Mouse (Mus musculus): Measurements from ENCODE around the gene Abcb6.

Gene Abcb6

GRCm38 (mm10) chr1:75180105-75180590, at the start of gene Abcb6:
Abcb6 (minus strand) TSS chr1:75180392.
- peak in 1 of 2 experiments; percentile 63 for DNase-seq (ENCODE audit: low read depth in 1 of 2, low spot score in 2 of 2)

DNA sequence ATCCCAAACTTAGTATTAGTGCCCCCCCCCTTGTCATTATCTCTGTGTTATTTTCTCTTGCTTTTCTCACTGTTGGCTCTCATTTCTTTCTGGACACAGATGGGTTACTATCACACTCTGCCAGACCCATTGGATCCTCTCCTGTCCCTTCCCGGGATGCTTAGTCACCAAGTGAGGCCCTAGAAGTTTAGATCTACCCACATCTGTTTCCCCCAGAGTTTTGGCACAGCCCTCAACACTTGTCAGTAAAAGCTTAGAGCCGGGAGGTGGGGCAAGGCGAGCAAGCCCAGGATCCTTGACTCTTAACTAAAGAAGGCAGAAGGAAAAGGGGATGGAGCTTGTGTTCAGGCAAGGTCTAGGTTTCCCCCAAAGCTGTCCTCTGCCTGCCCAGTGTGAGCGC, 49.0 kb upstream of the Abcb6 start:
- no peak for DNase-seq (ENCODE audit: low read depth in 1 of 2, low spot score in 2 of 2)

DNA sequence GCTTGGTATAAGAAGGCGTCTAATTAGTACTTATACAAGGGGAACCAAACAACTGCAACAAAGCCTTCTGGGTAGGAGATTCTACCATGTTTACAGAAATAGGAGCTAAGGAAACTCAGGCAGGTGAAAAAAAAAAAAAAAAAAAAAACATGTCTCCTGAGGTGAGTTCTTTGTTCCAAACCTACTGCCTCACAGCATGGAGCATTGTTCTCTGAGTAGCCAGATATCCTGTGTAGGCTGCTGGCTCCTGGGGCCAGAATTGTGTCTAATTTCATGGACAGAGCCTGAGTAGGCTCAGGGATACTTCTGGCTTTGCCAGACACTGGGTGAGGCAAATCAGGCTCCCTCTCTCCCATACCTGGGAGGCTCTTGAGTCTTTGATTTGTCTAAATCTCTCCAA, 47.5 kb upstream of the Abcb6 start:
- DNase-seq (ENCODE audit: low read depth in 1 of 2, low spot score in 2 of 2) = no peak

- no peak for DNase-seq (ENCODE audit: low read depth in 1 of 2, low spot score in 2 of 2)
Measured at GRCm38 (mm10) chr1:75226138-75226537, 45.9 kb upstream of the Abcb6 start.

DNA sequence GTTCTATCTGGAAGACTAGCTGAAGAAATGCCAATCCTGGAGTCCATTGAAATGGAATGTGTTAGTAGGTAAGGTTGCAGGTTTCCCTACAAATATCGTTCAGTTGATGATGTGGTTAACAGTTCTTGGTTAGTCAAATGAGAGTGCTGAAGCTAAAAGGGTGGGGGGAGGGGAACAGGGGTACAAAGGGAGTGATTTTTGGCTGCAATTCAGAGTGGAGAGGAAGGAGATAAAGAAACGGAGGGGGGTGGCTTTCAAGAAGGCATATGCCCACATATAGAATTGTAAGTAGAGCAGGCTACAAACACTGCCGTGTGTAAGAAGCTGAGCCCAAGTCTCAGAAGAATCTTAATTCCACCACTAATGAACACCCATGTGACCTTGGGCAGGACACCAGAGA, 45.3 kb upstream of the Abcb6 start:
- DNase-seq (ENCODE audit: low read depth in 1 of 2, low spot score in 2 of 2) = no peak

DNA sequence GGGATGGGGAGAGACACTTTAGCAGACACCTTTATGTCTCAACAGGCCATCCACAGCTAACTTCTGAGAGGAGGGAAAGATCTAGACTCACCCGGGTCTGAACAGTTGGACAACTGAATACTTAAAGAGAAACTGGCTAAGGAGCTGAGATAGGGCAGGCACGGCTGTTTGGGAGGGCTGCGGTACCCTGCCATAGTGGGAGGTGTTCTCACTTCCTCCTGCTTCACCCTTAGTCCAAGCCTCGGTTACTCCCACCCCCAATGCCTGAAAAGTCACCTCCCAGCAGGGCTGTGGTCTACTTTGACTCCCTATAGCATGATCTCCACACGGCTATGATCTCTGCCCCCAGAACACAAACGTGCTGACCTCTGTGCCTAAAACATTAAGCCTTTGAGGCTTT, 43.3 kb upstream of the Abcb6 start:
- no peak for DNase-seq (ENCODE audit: low read depth in 1 of 2, low spot score in 2 of 2)

GRCm38 (mm10) chr1:75222926-75223325, 42.7 kb upstream of the Abcb6 start:
- no peak for DNase-seq (ENCODE audit: low read depth in 1 of 2, low spot score in 2 of 2)

DNA sequence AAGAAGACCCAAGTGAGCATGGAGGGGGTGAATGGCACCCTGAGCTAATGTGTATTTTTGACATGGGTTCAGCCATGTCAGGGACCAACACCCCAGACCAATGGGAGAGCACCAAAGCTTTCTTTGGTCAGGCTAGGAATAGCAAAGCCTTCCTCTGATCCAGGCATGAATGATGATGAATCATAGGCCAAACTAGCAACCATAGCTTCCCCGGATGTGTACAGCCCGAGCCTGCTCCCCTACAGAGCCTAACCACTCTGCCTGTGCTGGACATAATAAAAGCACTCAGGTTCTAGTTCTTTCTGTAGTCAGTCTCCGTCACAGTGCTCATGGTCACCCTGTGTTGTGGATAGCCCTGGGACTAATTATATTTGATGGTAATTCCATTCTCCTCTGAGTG, 41.3 kb upstream of the Abcb6 start:
- DNase-seq (ENCODE audit: low read depth in 1 of 2, low spot score in 2 of 2) = no peak

GRCm38 (mm10) chr1:75219531-75219930, 39.3 kb upstream of the Abcb6 start, which contains the start of gene Tuba4a:
Tuba4a (minus strand) TSS chr1:75219865.
- DNase-seq (ENCODE audit: low read depth in 1 of 2, low spot score in 2 of 2) = no peak

- DNase-seq (ENCODE audit: low read depth in 1 of 2, low spot score in 2 of 2) = peak; percentile 79 to 86
Measured at GRCm38 (mm10) chr1:75219078-75219477, 38.9 kb upstream of the Abcb6 start.

DNA sequence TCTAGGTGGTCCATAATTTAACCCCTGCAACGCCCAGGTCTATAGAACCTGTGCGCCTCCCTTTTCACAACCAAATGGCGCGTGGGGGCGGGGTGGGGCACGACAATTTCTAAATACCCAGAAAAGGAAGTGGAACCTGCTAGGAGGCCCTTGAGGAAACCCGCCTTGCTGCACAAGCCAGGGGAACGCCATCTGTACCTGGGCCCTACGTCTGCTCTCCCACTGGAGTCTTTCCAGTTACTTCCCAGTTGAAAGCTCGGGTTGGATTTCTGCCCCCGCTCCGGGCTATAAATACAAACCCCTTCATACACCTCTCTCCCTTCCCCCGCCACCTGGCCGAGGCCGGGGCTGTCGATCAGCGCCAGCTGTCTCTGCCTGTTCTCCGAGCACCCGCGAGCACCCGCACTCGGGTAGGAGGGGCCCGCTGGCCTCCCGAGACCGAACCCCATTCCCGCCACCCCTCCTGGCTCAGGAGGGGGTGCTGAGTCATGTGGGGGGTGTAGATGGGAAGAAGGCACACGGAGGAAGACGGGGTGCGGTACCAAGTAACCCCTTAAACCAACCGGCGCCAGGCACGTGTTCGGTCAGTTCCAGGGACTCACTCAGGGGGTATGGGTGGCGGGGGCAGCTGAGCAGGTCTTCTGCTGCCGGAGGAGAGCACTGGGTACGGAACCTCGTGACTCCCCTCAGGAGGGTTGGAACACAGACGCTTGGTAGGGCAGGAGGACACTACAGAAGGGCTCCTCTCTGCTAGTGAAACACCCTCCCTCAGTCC, 38.2 kb upstream of the Abcb6 start:
- DNase-seq (ENCODE audit: low read depth in 1 of 2, low spot score in 2 of 2) = peak in 1 of 2 experiments; percentile 37

DNA sequence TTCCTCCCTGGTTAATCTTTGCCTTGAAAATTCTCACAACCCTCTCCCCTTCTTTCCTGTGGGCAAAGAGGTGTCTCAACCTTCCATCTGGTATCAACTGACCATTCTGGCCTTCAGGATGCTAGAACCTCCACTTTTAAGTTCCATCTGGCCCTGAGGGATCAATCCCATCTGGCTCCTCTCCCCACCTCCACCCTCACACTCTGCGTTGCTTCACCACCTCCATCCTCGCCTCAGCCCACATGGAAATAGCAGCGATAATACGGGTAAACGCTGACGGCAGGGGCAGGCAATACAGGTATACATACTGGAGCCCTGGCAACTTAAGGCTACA, 37.7 kb upstream of the Abcb6 start:
- no peak for DNase-seq (ENCODE audit: low read depth in 1 of 2, low spot score in 2 of 2)

GRCm38 (mm10) chr1:75216797-75217585, 36.8 kb upstream of the Abcb6 start:
- no peak for DNase-seq (ENCODE audit: low read depth in 1 of 2, low spot score in 2 of 2)

DNA sequence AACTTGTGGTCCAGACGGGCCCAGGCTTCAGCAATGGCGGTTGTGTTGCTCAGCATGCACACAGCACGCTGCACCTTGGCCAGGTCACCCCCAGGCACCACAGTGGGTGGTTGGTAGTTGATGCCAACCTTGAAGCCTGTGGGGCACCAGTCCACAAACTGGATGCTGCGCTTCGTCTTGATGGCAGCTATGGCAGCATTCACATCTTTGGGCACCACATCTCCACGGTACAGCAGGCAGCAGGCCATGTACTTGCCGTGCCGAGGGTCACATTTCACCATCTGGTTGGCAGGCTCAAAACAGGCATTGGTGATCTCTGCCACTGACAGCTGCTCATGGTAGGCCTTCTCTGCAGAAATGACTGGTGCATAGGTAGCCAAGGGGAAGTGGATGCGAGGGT, 35.6 kb upstream of the Abcb6 start:
- no peak for DNase-seq (ENCODE audit: low read depth in 1 of 2, low spot score in 2 of 2)

- DNase-seq (ENCODE audit: low read depth in 1 of 2, low spot score in 2 of 2) = no peak
Measured at GRCm38 (mm10) chr1:75214886-75215285, 34.7 kb upstream of the Abcb6 start.

GRCm38 (mm10) chr1:75214442-75214841, 34.2 kb upstream of the Abcb6 start:
- DNase-seq (ENCODE audit: low read depth in 1 of 2, low spot score in 2 of 2) = no peak

DNA sequence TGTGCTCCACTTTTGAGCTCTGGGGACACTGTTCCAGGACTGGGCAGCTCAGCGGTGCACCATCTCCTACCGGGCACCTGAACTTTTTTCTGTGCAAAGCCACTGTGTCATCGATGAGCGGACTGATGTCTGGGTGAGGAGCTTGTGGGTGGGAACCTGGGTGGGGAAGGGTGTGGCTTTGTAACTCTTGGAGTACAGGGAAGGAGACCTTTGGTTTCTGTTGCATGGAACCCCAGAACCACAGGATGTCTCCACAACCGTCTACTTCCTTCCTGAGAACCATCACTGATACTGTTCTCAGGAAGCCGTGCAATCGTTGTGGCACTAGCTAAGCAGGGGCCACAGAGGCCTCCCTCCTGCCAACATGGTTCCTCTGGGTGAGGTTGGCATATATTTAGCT, 32.9 kb upstream of the Abcb6 start:
- DNase-seq (ENCODE audit: low read depth in 1 of 2, low spot score in 2 of 2) = no peak

DNA sequence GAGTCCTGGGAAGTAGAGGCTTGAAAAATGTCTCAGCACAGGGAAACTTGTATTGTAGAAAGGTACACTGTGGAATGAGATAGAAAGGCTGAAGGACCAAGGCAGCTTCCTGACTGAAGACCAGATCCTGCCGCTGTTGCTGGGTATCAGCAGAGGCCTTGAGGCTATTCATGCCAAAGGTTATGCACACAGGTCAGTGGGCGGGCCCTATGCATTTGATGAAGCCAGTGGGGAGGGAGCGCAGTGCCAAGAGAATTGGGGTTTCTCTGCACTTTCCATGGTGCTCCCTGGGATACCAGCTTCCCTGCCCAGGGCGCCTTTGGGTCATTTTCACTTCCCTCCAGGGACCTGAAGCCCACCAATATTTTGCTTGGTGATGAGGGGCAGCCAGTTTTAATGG, 32.4 kb upstream of the Abcb6 start:
- DNase-seq (ENCODE audit: low read depth in 1 of 2, low spot score in 2 of 2) = no peak

DNA sequence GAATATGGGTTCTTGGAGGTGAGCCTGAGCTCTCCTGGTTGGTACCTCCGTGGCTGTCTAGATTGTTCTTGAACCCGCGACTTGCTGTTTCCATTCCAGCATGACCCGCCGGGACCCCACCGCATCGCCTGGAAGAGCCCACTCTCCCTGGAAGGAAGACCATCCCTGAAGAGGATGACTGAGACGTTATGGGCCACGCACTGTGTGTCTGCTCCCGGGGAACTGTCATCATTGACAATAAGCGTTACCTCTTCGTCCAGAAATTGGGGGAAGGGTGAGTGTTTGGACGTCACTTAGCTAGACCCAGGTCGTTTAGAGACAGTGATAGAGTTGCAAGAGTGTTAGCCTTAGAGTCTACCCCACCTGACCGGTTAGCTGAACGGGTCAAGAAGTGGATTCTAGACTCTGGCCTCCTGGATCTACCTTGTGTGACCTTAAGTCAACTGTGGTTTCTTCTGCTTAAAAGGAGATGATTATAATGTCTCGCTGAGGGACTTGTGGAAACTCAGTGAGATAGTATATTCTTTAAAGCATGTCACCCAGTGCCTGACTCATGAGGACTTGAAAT, 31.0 kb upstream of the Abcb6 start:
- DNase-seq (ENCODE audit: low read depth in 1 of 2, low spot score in 2 of 2) = no peak

DNA sequence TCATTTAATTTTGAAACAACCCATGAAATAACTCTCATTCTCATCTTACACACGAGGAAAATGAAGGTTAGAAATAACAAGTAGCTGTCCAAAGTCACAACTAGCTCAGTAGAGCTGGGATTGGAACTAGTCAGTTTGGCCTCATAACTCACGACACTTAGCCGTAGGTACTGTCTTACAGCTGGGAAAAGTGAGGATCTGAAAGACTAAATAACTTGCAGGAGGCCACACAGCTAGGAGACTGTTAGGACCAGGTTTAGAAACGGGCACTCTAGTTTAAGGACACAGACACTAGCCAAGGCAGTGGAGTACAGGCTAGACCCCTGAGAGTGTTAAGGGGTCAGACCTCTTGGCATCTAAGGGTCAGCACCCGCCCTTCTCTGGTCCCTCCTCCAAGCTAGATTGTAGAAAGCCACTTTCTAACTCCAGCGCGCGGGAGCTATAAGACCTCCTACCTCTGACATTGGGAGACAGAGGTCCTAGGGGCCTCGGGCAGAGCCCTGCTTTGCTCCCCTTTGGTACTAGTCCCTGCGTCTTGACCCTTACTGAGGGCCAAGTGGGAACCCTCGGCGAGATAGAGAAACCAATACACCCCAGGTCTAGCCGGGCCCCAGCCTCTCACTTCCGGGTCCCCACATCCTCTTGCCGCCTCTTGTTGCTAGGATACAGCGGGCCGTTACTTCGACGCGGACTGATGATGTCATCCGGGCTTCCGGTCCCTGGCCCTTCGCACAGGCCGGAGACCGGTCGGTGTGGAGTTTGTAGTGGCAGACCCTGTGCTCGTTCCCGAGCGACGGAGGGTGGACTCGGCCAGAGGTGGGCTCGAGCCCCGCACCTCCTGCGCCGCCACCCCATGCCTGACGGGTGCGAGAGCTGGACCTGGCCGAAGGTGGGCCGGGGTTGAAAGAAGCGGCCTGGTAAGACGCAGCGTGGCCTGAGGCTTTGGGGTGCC, 30.2 kb upstream of the Abcb6 start, which contains the start of the genes Glb1l and Stk16:
TSS of gene Glb1l (minus strand) at position 678 of the 952 bp plus-strand sequence.
TSS of gene Stk16 (plus strand) at position 703 of the 952 bp plus-strand sequence.
- DNase-seq (ENCODE audit: low read depth in 1 of 2, low spot score in 2 of 2) = peak; percentile 82 to 93

Measured in monocyte, adult 2 months (primary cell).